Mouse (Mus musculus): ENCODE measurements at regions not wholly inside any gene's neighbourhood (a gene's known extent, or its start where the extent isn't known, plus 50 kb on each side); places are given as distances from the start of the nearest gene placed in this dataset.

GRCm38 (mm10) chr5:149338016-149338696 lies 73.4 kb upstream of the Medag start:
- DNase-seq (ENCODE audit: low spot score in 2 of 2): no peak

GRCm38 (mm10) chr5:149338697-149339078 lies 72.9 kb upstream of the Medag start:
- DNase-seq (ENCODE audit: low spot score in 2 of 2): no peak

GRCm38 (mm10) chr5:149340361-149340760 lies 71.2 kb upstream of the Medag start:
- DNase-seq (ENCODE audit: low spot score in 2 of 2): no peak

- DNase-seq (ENCODE audit: low spot score in 2 of 2): no peak
Observed at GRCm38 (mm10) chr5:149341461-149341860, 70.1 kb upstream of the Medag start.

GRCm38 (mm10) chr5:149343610-149344527 lies 67.7 kb upstream of the Medag start:
- DNase-seq (ENCODE audit: low spot score in 2 of 2): no peak

- no peak for DNase-seq (ENCODE audit: low spot score in 2 of 2)
Observed at GRCm38 (mm10) chr5:149344528-149344855, 67.1 kb upstream of the Medag start.

GRCm38 (mm10) chr5:149345161-149345560 lies 66.4 kb upstream of the Medag start:
- no peak for DNase-seq (ENCODE audit: low spot score in 2 of 2)

- no peak for DNase-seq (ENCODE audit: low spot score in 2 of 2)
Observed at GRCm38 (mm10) chr5:149349685-149350084, 61.9 kb upstream of the Medag start.

GRCm38 (mm10) chr5:149353039-149353655 lies 58.4 kb upstream of the Medag start:
- DNase-seq (ENCODE audit: low spot score in 2 of 2): peak in 1 of 2 experiments; percentile 58

- no peak for DNase-seq (ENCODE audit: low spot score in 2 of 2)
Observed at GRCm38 (mm10) chr5:149354448-149355115, 57.0 kb upstream of the Medag start.

- DNase-seq (ENCODE audit: low spot score in 2 of 2): no peak
Observed at GRCm38 (mm10) chr5:149355131-149355530, 56.4 kb upstream of the Medag start.

- DNase-seq (ENCODE audit: low spot score in 2 of 2): no peak
Observed at GRCm38 (mm10) chr5:149356970-149357369, 54.6 kb upstream of the Medag start.
